Mouse (Mus musculus) lung, postnatal 4 days (tissue): ENCODE data around the gene Cnfn.

ENCODE experiments used
- DNase-seq, 2 experiments: peaks; one replicate each; pipeline ENCODE4 v3.0.0; 2021

Cnfn gene

GRCm38 (mm10) chr7:25390054-25390770 is 20.7 kb upstream of the Cnfn start:
- DNase-seq: peak; percentile 64 to 84

- peak in 1 of 2 experiments; percentile 17 for DNase-seq
These were observed 19.4 kb upstream of the Cnfn start for GRCm38 (mm10) chr7:25388916-25389315.

DNA sequence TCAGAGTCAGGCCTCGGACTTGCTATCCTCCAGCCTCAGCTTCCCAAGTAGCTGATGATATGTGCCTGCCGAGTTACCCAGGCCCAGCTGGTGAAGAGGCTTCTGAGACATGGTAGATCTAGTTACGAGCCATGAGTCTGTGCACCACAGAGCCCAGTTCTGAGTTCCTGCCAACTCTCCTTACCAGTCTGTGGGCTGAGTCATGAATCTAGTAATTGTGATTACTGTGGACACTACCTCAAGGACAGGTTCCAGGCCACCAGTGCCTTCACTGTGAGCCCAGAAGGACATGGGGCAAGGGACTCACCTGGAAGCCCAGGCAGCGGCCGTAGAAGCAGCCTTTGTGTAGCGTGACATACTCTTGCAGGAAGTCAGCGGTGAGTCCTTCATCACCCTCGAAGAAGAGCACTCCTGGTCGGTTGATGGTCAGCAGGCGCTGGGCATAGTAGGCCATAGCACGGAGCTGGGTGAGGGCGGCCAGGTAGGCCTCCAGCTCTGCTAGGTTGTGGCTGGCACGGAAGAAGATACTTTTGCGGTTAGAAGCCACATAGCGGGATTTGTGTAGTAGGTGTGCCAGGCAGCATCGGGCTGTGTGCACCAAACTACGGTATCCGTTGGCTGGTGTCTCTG is 18.4 kb upstream of the Cnfn start:
- DNase-seq: peak in 1 of 2 experiments; percentile 21

- DNase-seq: peak; percentile 93 to 96
These were observed 16.5 kb upstream of the Cnfn start for GRCm38 (mm10) chr7:25385850-25386555.

GRCm38 (mm10) chr7:25385259-25385658 is 15.7 kb upstream of the Cnfn start:
- DNase-seq: peak in 1 of 2 experiments; percentile 22

- DNase-seq: peak in 1 of 2 experiments; percentile 39
These were observed 15.3 kb upstream of the Cnfn start for GRCm38 (mm10) chr7:25384818-25385217.

GRCm38 (mm10) chr7:25384318-25384717 is 14.8 kb upstream of the Cnfn start:
- no peak for DNase-seq

- DNase-seq: peak in 1 of 2 experiments; percentile 14
These were observed 14.4 kb upstream of the Cnfn start for GRCm38 (mm10) chr7:25383891-25384290.

GRCm38 (mm10) chr7:25383385-25383784 is 13.9 kb upstream of the Cnfn start:
- no peak for DNase-seq

GRCm38 (mm10) chr7:25382541-25382940 is 13.0 kb upstream of the Cnfn start:
- no peak for DNase-seq

GRCm38 (mm10) chr7:25381284-25381680 is 11.8 kb upstream of the Cnfn start:
- DNase-seq: peak in 1 of 2 experiments; percentile 57

DNA sequence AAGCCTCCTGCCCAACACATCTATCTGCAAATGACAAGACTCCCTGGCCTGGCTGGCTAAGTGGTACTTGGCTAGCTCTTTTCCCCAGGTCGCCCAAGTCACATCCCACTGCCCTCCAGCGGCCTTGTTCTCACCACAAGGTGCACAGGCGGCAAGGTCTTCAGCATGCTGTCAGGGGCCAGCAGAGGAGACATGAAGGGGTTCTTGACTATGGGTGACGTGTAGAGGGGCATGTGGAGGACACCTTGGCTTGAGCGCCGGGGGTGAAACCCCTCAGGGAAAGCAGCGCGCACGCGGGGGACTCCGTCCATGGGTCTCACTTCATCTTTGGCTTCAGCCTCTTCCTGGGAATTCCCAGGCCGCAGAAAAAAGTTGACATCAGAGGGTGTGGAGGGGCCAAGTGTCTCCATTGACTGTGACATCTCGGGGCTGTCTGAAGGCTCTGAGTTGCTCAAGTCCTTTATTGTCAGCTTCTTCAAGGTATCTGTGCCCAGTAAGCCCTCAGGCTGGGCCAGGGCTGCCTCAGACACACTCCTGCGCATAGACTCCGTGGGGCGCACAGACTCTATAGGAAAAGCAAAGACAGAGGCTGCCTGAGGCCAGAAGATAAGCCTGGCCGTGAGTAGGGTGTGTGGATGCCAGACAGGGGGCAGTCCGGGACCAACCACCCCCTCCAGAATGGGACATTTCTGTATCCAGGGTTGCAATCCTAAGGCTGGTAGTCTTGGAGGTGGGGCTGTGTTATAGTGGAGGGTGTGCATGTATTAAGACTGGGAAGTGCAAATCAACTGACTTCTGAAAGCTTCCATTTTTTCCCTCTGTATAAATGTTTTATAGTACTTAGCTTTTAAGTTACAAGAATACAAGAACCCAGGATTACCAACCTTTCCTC is 11.1 kb upstream of the Cnfn start:
- peak in 1 of 2 experiments; percentile 35 for DNase-seq

DNA sequence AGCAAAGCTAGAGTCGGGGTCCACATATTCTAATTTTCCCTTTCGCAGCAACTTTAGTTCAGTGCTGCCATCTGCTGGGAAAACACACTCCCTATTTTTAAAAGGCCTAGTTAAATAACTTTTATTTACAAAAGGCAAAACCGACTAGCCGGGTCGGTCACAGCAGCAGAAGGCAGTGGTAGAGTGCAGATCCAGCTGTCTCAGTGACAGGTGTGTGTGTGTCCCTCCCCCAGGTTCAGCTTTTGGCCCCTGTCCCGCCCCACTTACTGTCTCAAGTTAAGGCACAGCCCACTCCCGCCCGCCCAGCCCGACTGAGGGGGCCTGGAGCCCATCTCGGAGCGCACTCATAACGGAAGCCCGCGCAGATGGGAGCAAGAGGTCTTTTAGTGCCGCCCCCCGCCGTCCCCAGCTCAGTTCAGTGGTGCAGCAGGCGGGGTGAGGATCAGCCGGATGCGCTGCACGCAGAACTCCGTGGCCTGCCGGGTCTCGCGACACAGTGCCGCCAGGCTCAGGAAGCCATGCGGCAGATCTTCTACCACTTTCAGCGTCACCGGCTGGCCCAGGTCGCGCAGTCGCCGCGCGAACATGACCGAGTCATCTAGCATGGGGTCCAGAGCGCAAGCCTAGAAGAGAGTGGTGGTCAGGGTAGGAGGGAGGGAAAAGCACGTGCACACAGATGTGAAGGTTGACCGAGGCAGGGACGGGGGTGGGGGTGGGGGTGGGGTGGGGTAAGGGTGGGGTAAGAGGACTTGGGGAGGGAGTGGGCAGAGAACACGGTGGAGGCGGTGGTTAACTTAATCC is 10.2 kb upstream of the Cnfn start:
- peak; percentile 77 to 89 for DNase-seq

- no peak for DNase-seq
These were observed 8.9 kb upstream of the Cnfn start for GRCm38 (mm10) chr7:25378181-25379100.

- DNase-seq: no peak
These were observed 7.7 kb upstream of the Cnfn start for GRCm38 (mm10) chr7:25377100-25377700.

- peak; percentile 91 to 92 for DNase-seq
These were observed 7.0 kb upstream of the Cnfn start for GRCm38 (mm10) chr7:25376556-25376955.

GRCm38 (mm10) chr7:25372441-25372840 is 2.9 kb upstream of the Cnfn start:
- peak; percentile 77 to 80 for DNase-seq

GRCm38 (mm10) chr7:25368333-25368732 is 1.2 kb downstream of the Cnfn start:
- no peak for DNase-seq

GRCm38 (mm10) chr7:25367632-25368293 is 1.8 kb downstream of the Cnfn start:
- DNase-seq: peak; percentile 50 to 62
